Mouse (Mus musculus) G1E (cell line): ENCODE measurements at regions not wholly inside any gene's neighbourhood (a gene's known extent, or its start where the extent isn't known, plus 50 kb on each side); places are given as distances from the start of the nearest gene placed in this dataset.

Experiments used
- ATAC-seq: 2 replicates; pipeline ENCODE4 v1.8.0; 2016; ENCODE audit warnings: mild to moderate bottlenecking; ENCODE audit not compliant: insufficient number of reproducible peaks, poor library complexity, low FRiP score, severe bottlenecking; ENCODE audit errors: extremely low read depth
- DNase-seq: peaks from one replicate; pipeline ENCODE4 v3.0.0; 2012; ENCODE audit warnings: low spot score
- H3K27me3 ChIP-seq: 2 replicates; pipeline ENCODE4 v1.6.1; 2012; ENCODE audit warnings: mild to moderate bottlenecking, low read length, inconsistent platforms; ENCODE audit not compliant: insufficient read depth
- H3K36me3 ChIP-seq: replicated peaks from 2 replicates; pipeline ENCODE3; 2012; ENCODE audit warnings: mild to moderate bottlenecking, inconsistent platforms
- H3K4me1 ChIP-seq: 2 replicates; pipeline ENCODE4 v1.6.1; 2012; ENCODE audit warnings: low read depth, low read length, inconsistent platforms, mixed read lengths; ENCODE audit not compliant: insufficient read depth
- H3K4me3 ChIP-seq: 2 replicates; pipeline ENCODE4 v1.5.1; 2012; ENCODE audit warnings: low read depth, mild to moderate bottlenecking, inconsistent platforms, low read length, moderate library complexity, mixed read lengths
- H3K9me3 ChIP-seq: replicated peaks from 2 replicates; pipeline ENCODE4 v1.6.1; 2012; ENCODE audit warnings: inconsistent platforms
- CTCF ChIP-seq: IDR thresholded peaks from 2 replicates; pipeline ENCODE4 v1.5.1; 2012; ENCODE audit warnings: low read depth, low read length, inconsistent platforms, mixed read lengths
- GATA1 ChIP-seq: IDR thresholded peaks from 2 replicates; pipeline ENCODE4 v1.6.1; 2012; ENCODE audit warnings: borderline replicate concordance, low read length, inconsistent platforms, mixed read lengths
- GATA2 ChIP-seq: IDR thresholded peaks from 2 replicates; pipeline ENCODE4 v1.6.1; 2012; ENCODE audit warnings: low read depth, low read length, inconsistent platforms, borderline replicate concordance
- POLR2AphosphoS5 ChIP-seq: IDR thresholded peaks from 2 replicates; pipeline ENCODE4 v1.6.1; 2012; ENCODE audit warnings: low read depth, low read length, inconsistent platforms; ENCODE audit not compliant: insufficient replicate concordance
- TAL1 ChIP-seq: conservative IDR thresholded peaks from 2 replicates; pipeline ENCODE4 v1.6.1; 2012; ENCODE audit warnings: low read depth, low read length, inconsistent platforms, mixed read lengths

GRCm38 (mm10) chr12:45614074-45614473 lies 539.6 kb upstream of the Stxbp6 start:
- no peak for ATAC-seq
- H3K4me1 ChIP-seq = no peaks in the 10 kb centered on the region
- no peaks in the 10 kb centered on the region for H3K36me3 ChIP-seq
- no peak for TF ChIP-seq GATA2
- no peak overlapping the region for H3K4me3 ChIP-seq
- no peak for DNase-seq
- H3K9me3 ChIP-seq = no peaks in the 10 kb centered on the region
- H3K27me3 ChIP-seq = no peaks in the 10 kb centered on the region

DNA sequence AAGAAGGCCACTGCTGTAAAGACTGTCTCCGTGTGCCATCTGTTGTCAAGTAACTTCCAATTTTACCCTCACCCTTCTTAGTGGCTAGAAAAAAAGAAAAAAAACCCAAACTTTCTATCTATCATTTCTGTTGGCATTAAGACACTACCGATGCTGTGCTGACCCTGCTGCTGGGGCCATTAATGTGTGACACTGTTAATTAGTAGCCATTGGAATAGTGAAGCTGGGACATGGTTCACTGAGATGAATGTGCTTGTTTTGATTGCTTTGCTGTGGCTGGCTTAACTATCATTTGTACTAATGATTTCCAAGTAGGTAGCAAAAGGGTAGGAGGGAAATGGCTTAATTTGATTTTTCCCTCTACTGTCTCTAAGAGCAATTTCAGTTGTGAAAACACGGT lies 524.9 kb upstream of the Stxbp6 start:
- ATAC-seq (no peak), DNase-seq (no peak)
- H3K4me1 ChIP-seq = no peaks in the 10 kb centered on the region
- no peaks in the 10 kb centered on the region for H3K36me3 ChIP-seq
- no peak overlapping the region for H3K4me3 ChIP-seq
- TF ChIP-seq GATA1 (no peak), CTCF (no peak), POLR2AphosphoS5 (no peak), GATA2 (no peak), TAL1 (no peak)
- no peaks in the 10 kb centered on the region for H3K9me3 ChIP-seq
- H3K27me3 ChIP-seq = no peaks in the 10 kb centered on the region

DNA sequence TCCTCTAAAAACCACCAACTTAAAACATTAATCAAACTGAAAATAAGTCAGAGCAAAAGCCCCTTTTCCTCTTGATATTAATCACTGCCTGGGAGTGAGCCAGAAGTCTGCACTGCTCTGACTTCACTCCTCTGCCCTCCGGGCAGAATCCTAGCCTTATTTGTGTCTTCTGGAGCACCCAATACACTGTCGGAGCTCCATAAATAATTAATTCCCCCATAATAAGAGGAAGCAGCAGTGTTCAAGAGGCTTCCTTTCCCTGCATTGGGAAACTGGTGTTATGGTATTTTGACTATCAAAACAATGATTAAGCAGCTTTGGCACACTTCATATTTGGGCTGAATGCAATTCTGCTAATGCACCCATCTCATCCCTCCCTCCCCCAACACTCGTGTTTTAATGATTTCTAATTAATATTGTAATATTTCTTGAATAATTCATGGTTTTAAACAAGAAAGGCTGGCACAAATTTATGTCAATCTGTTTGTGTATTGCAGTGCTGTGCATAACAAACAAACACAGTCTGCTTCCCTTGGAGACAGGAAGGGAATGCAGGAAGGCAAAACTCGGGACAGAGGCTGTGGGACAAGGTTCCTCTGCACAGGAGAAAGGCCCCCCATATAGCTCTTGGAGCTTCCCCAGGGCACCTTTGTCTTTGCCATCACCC lies 523.5 kb upstream of the Stxbp6 start:
- DNase-seq (no peak), ATAC-seq (no peak)
- Histone ChIP-seq H3K27me3 (no peaks in the 10 kb centered on the region), H3K36me3 (no peaks in the 10 kb centered on the region), H3K4me1 (no peaks in the 10 kb centered on the region), H3K4me3 (no peak overlapping the region), H3K9me3 (no peaks in the 10 kb centered on the region)
- no peak for TF ChIP-seq GATA2

GRCm38 (mm10) chr12:45594689-45595088 lies 520.2 kb upstream of the Stxbp6 start:
- no peaks in the 10 kb centered on the region for H3K4me1 ChIP-seq
- ATAC-seq = no peak

DNA sequence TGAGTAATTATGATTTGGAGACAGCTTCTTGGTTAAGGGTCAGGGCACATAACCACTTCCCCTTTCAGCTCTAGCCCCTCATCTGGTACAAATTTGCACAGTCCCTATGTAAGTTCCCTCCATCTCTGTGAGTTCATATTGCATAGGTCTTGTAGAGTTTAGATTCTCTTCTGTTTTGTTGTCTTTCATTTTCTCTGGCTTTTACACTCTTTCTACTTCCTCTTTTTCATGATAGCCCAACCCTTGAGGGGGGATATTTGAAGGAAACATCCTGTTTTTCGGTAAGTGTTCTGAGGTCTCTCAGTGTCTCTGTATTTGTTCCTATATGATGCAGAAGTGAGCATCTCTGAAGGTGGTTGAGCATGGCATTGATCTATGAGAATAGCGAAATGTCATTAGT lies 515.7 kb upstream of the Stxbp6 start:
- no peak for DNase-seq

More at GRCm38 (mm10) chr12:45594689-45595088, 520.2 kb upstream of the Stxbp6 start:
- TF ChIP-seq GATA2 = no peak
- TF ChIP-seq GATA1 = no peak
- TF ChIP-seq TAL1 = no peak
- H3K27me3 ChIP-seq = no peaks in the 10 kb centered on the region
- DNase-seq = no peak
- no peaks in the 10 kb centered on the region for H3K9me3 ChIP-seq
- no peak overlapping the region for H3K4me3 ChIP-seq
- no peaks in the 10 kb centered on the region for H3K36me3 ChIP-seq

DNA sequence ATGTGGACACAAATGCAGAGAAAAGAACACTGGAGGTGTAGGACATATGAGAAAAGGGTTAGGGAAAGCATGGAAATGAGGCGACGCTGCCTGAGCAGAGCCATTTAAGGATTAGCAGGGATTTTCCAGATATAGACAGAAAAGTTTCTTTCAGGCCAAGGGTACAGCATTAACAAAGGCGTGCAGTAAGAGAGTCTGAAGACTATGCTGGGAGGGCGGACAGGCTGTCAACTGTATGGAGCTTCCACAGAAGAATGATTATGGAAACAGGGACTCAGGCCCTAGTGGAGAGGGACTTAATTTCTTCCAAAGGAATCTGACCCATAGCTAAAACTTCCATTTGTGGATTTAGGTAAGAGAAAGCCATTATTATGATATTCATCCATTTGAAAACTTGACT lies 511.3 kb upstream of the Stxbp6 start:
- Histone ChIP-seq H3K27me3 (no peaks in the 10 kb centered on the region), H3K4me1 (no peaks in the 10 kb centered on the region), H3K36me3 (no peaks in the 10 kb centered on the region), H3K9me3 (no peaks in the 10 kb centered on the region), H3K4me3 (no peak overlapping the region)
- TF ChIP-seq POLR2AphosphoS5 (no peak), GATA2 (no peak), CTCF (no peak), TAL1 (no peak), GATA1 (no peak)
- no peak for ATAC-seq
- no peak for DNase-seq

More for the DNA sequence above, 515.7 kb upstream of the Stxbp6 start:
- Histone ChIP-seq H3K9me3 (no peaks in the 10 kb centered on the region), H3K4me3 (no peak overlapping the region), H3K27me3 (no peaks in the 10 kb centered on the region), H3K4me1 (no peaks in the 10 kb centered on the region), H3K36me3 (no peaks in the 10 kb centered on the region)
- no peak for ATAC-seq
- TF ChIP-seq GATA1 (no peak), CTCF (no peak), TAL1 (no peak), POLR2AphosphoS5 (no peak), GATA2 (no peak)

- no peak for ATAC-seq
Measured at GRCm38 (mm10) chr12:45563325-45564030, 489.0 kb upstream of the Stxbp6 start.

More at GRCm38 (mm10) chr12:45563325-45564030, 489.0 kb upstream of the Stxbp6 start:
- no peak for DNase-seq
- no peaks in the 10 kb centered on the region for H3K4me1 ChIP-seq
- no peak overlapping the region for H3K4me3 ChIP-seq
- H3K27me3 ChIP-seq = no peaks in the 10 kb centered on the region
- no peaks in the 10 kb centered on the region for H3K9me3 ChIP-seq
- no peaks in the 10 kb centered on the region for H3K36me3 ChIP-seq
- TF ChIP-seq GATA2 (no peak), GATA1 (no peak), CTCF (no peak), TAL1 (no peak), POLR2AphosphoS5 (no peak)
